Mouse (Mus musculus) natural killer cell, adult 2 months (primary cell): ENCODE results near the gene Zp3.

Experiments
- DNase-seq, 2 experiments: peaks; one replicate each; pipeline ENCODE4 v3.0.0; 2022; ENCODE audit warnings: low spot score in 2 of 2

Zp3 gene

GRCm38 (mm10) chr5:135962125-135962491 lies 17.8 kb upstream of the Zp3 start:
- no peak for DNase-seq

GRCm38 (mm10) chr5:135962492-135963279 lies 17.2 kb upstream of the Zp3 start:
- peak; percentile 99 for DNase-seq

- DNase-seq: no peak
Observed at GRCm38 (mm10) chr5:135963280-135963627, 16.6 kb upstream of the Zp3 start.

GRCm38 (mm10) chr5:135965501-135965930 lies 14.4 kb upstream of the Zp3 start:
- DNase-seq: no peak

GRCm38 (mm10) chr5:135966866-135967265 lies 13.0 kb upstream of the Zp3 start:
- peak; percentile 44 to 51 for DNase-seq

GRCm38 (mm10) chr5:135968781-135969180 lies 11.1 kb upstream of the Zp3 start:
- peak; percentile 65 to 76 for DNase-seq

- no peak for DNase-seq
Observed at GRCm38 (mm10) chr5:135970247-135970646, 9.7 kb upstream of the Zp3 start.

- no peak for DNase-seq
Observed at GRCm38 (mm10) chr5:135971876-135972275, 8.0 kb upstream of the Zp3 start.

GRCm38 (mm10) chr5:135974365-135974764 lies 5.5 kb upstream of the Zp3 start, which contains the start of gene Ssc4d:
Gene Ssc4d, minus strand, starts transcription at chr5:135974531.
- no peak for DNase-seq

GRCm38 (mm10) chr5:135975893-135976668 lies 3.8 kb upstream of the Zp3 start:
- no peak for DNase-seq

- no peak for DNase-seq
Observed at GRCm38 (mm10) chr5:135979381-135979780, 518 bp upstream of the Zp3 start.

- peak in 1 of 2 experiments; percentile 25 for DNase-seq
Observed at GRCm38 (mm10) chr5:135982398-135982797, 2.5 kb downstream of the Zp3 start.

- no peak for DNase-seq
Observed at GRCm38 (mm10) chr5:135984546-135985044, 4.7 kb downstream of the Zp3 start.

GRCm38 (mm10) chr5:135987248-135987647 lies 7.3 kb downstream of the Zp3 start:
- DNase-seq: no peak

- DNase-seq: peak in 1 of 2 experiments; percentile 32
Observed at GRCm38 (mm10) chr5:135990601-135991000, 10.7 kb downstream of the Zp3 start.

GRCm38 (mm10) chr5:135993381-135993965 lies 13.6 kb downstream of the Zp3 start:
- DNase-seq: no peak

GRCm38 (mm10) chr5:135994335-135994724 lies 14.4 kb downstream of the Zp3 start:
- DNase-seq: no peak

- DNase-seq: peak; percentile 84 to 86
Observed at GRCm38 (mm10) chr5:135994725-135995687, 15.1 kb downstream of the Zp3 start, which contains the start of gene Dtx2. Gene Dtx2, plus strand, starts transcription at chr5:135994800.

GRCm38 (mm10) chr5:135996162-135996561 lies 16.3 kb downstream of the Zp3 start:
- DNase-seq: no peak

GRCm38 (mm10) chr5:136001222-136001621 lies 21.3 kb downstream of the Zp3 start:
- DNase-seq: no peak

- no peak for DNase-seq
Observed at GRCm38 (mm10) chr5:136002325-136002724, 22.4 kb downstream of the Zp3 start.
